Mouse (Mus musculus) left cerebral cortex, postnatal 4 days (tissue): Measurements from ENCODE around the gene Nucb1. TPM values are rescaled to one million over a fixed set of nuclear protein-coding genes. Genes with fewer than 3 reads are reported as not detected.
"Not testable (repeated sequence)": the region's sequence is repeated elsewhere in the genome, so short reads cannot be mapped to it uniquely, and the experiment has no call there.

Source experiments
- DNase-seq: peaks from one replicate; pipeline ENCODE4 v3.0.0-alpha.2; 2022
- intact Hi-C: fragments of 180-260 bp; cut with DNase I; formaldehyde crosslinking; loops from one replicate; pipeline ENCODE4 v1.15.1; 2025
- total RNA-seq, 2 experiments: library from RNA; stranded (reverse); gene quantifications; 2 replicates each; pipeline ENCODE4 v1.2.3; 2021

Gene Nucb1
- 100 to 1,000 TPM; 110 to 116 TPM for total RNA-seq

GRCm38 (mm10) chr7:45509912-45510787 is at the start of gene Nucb1:
Gene Nucb1, minus strand, starts transcription at chr7:45510406.
- intact Hi-C loops, result no loop called here
- peak; percentile 92 for DNase-seq

- intact Hi-C loops, result no loop called here
- no peak for DNase-seq
These were observed 48.7 kb upstream of the Nucb1 start for GRCm38 (mm10) chr7:45558907-45559306.

- DNase-seq, result peak; percentile 82
- intact Hi-C loops, result no loop called here
These were observed 45.6 kb upstream of the Nucb1 start for GRCm38 (mm10) chr7:45555787-45556186.

- DNase-seq, result no peak
- intact Hi-C loops, result no loop called here
These were observed 44.5 kb upstream of the Nucb1 start, which contains the start of gene Hsd17b14 for GRCm38 (mm10) chr7:45554744-45555143. Gene Hsd17b14, plus strand, starts transcription at chr7:45554893.

GRCm38 (mm10) chr7:45553990-45554389 is 43.8 kb upstream of the Nucb1 start:
- no peak for DNase-seq

GRCm38 (mm10) chr7:45553519-45553918 is 43.3 kb upstream of the Nucb1 start:
- intact Hi-C loops, result no loop called here

More at GRCm38 (mm10) chr7:45553990-45554389, 43.8 kb upstream of the Nucb1 start:
- intact Hi-C loops, result no loop called here

GRCm38 (mm10) chr7:45551512-45551883 is 41.3 kb upstream of the Nucb1 start:
- intact Hi-C loops, result no loop called here
- no peak for DNase-seq

More at GRCm38 (mm10) chr7:45553519-45553918, 43.3 kb upstream of the Nucb1 start:
- no peak for DNase-seq

- DNase-seq, result no peak
- intact Hi-C loops, result no loop called here
These were observed 40.8 kb upstream of the Nucb1 start for GRCm38 (mm10) chr7:45550821-45551511.

- no peak for DNase-seq
- intact Hi-C loops, result no loop called here
These were observed 39.6 kb upstream of the Nucb1 start for GRCm38 (mm10) chr7:45549641-45550436.

- no peak for DNase-seq
- intact Hi-C loops, result no loop called here
These were observed 34.3 kb upstream of the Nucb1 start for GRCm38 (mm10) chr7:45544525-45544924.

GRCm38 (mm10) chr7:45540213-45540612 is 30.0 kb upstream of the Nucb1 start:
- intact Hi-C loops, result no loop called here
- DNase-seq, result no peak

- DNase-seq, result no peak
- intact Hi-C loops, result no loop called here
These were observed 28.9 kb upstream of the Nucb1 start for GRCm38 (mm10) chr7:45539095-45539494.

GRCm38 (mm10) chr7:45538163-45539041 is 28.2 kb upstream of the Nucb1 start:
- DNase-seq, result peak; percentile 64
- intact Hi-C loops, result no loop called here

GRCm38 (mm10) chr7:45537602-45538001 is 27.4 kb upstream of the Nucb1 start:
- no peak for DNase-seq
- intact Hi-C loops, result no loop called here

GRCm38 (mm10) chr7:45535676-45536075 is 25.5 kb upstream of the Nucb1 start:
- intact Hi-C loops, result no loop called here
- no peak for DNase-seq

- no peak for DNase-seq
- intact Hi-C loops, result no loop called here
These were observed 20.4 kb upstream of the Nucb1 start for GRCm38 (mm10) chr7:45530643-45531042.

GRCm38 (mm10) chr7:45529461-45529860 is 19.3 kb upstream of the Nucb1 start:
- no peak for DNase-seq
- intact Hi-C loops, result no loop called here

GRCm38 (mm10) chr7:45527169-45527568 is 17.0 kb upstream of the Nucb1 start:
- intact Hi-C loops, DNase-seq: not testable (repeated sequence)

GRCm38 (mm10) chr7:45526474-45527120 is 16.4 kb upstream of the Nucb1 start:
- intact Hi-C loops, result no loop called here
- no peak for DNase-seq
